Mouse (Mus musculus) limb, embryonic 14.5 days (tissue): Measurements from ENCODE around the gene Hps6. TPM values are rescaled to one million over a fixed set of nuclear protein-coding genes. Genes with fewer than 3 reads are reported as not detected.

Experiments used
- ATAC-seq: fragments of 200-750 bp; cut with Nextera tagmentation; 2 replicates; pipeline ENCODE4 v1.8.0; 2017; ENCODE audit warnings: low read depth, moderate number of reproducible peaks, moderate TSS enrichment; ENCODE audit not compliant: low FRiP score
- DNase-seq: peaks from one replicate; pipeline ENCODE4 v3.0.0-alpha.2; 2015; ENCODE audit warnings: low spot score
- H3K27ac ChIP-seq: fragments of 300-500 bp; sonication (generic); replicated peaks from 2 replicates; pipeline ENCODE4 v1.5.1; 2014; ENCODE audit warnings: low read depth, mild to moderate bottlenecking, low read length, moderate library complexity, mixed read lengths
- H3K27me3 ChIP-seq: fragments of 300-500 bp; sonication (generic); 2 replicates; pipeline ENCODE4 v1.6.1; 2014; ENCODE audit warnings: low read length, mixed read lengths; ENCODE audit not compliant: control insufficient read depth, insufficient read depth
- H3K36me3 ChIP-seq: fragments of 300-500 bp; sonication (generic); 2 replicates; pipeline ENCODE4 v1.6.1; 2014; ENCODE audit warnings: mild to moderate bottlenecking, low read length, moderate library complexity, mixed read lengths; ENCODE audit not compliant: control insufficient read depth, insufficient read depth
- H3K4me1 ChIP-seq: fragments of 300-500 bp; sonication (generic); 2 replicates; pipeline ENCODE4 v1.6.1; 2014; ENCODE audit warnings: antibody characterized with exemption, low read length, mixed read lengths; ENCODE audit not compliant: control insufficient read depth, insufficient read depth
- H3K4me2 ChIP-seq: fragments of 300-500 bp; sonication (generic); replicated peaks from 2 replicates; pipeline ENCODE4 v1.6.1; 2014; ENCODE audit warnings: low read depth, mild to moderate bottlenecking, low read length, moderate library complexity; ENCODE audit not compliant: severe bottlenecking
- H3K4me3 ChIP-seq: fragments of 300-500 bp; sonication (generic); replicated peaks from 2 replicates; pipeline ENCODE4 v1.5.1; 2014; ENCODE audit warnings: low read length
- H3K9ac ChIP-seq: fragments of 300-500 bp; sonication (generic); 2 replicates; pipeline ENCODE4 v1.6.1; 2014; ENCODE audit warnings: mild to moderate bottlenecking, low read depth, low read length, moderate library complexity; ENCODE audit not compliant: severe bottlenecking
- H3K9me3 ChIP-seq: fragments of 300-500 bp; sonication (generic); 2 replicates; pipeline ENCODE4 v1.6.1; 2016; ENCODE audit warnings: low read length; ENCODE audit not compliant: control insufficient read depth
- POLR2A ChIP-seq: fragments of 200-500 bp; IDR thresholded peaks from 2 replicates; pipeline ENCODE4 v1.8.0; 2012; ENCODE audit warnings: inconsistent platforms, mild to moderate bottlenecking, moderate library complexity, borderline replicate concordance; ENCODE audit not compliant: insufficient read depth, insufficient read length; ENCODE audit errors: extremely low read depth
- WGBS: fragments of 180-500 bp; shearing (Covaris S2); extraction: QIAGEN DNeasy Blood & Tissue Kit; methylation state at CpG from one replicate; pipeline ENCODE4 v1.1.7; 2014; 5-methylcytosine and 5-hydroxymethylcytosine counted together
- polyA plus RNA-seq, 2 experiments: library from polyadenylated mRNA; depleted of rRNA in 1 of 2; stranded (reverse) in 1 of 2; unstranded in 1 of 2; fragments of >200 nt; fragmentation: Nextera tagmentation in 1 of 2; extraction: Ambion mirVana in 1 of 2; gene quantifications; 2 replicates each; pipeline versions ENCODE4 v1.2.1 to v1.2.3; 2012 to 2014

Hps6 gene
- polyA plus RNA-seq, 2 experiments: 4.2 to 5.6 TPM

- H3K36me3 ChIP-seq: peaks cover 57% of the 10 kb centered on the region
- WGBS: 76% methylated on average over 13 of the region's 13 CpGs
These were observed 33.4 kb downstream of the Hps6 start for GRCm38 (mm10) chr19:46036477-46037242.

GRCm38 (mm10) chr19:46037243-46037924 lies 34.1 kb downstream of the Hps6 start:
- H3K4me2 ChIP-seq: peak overlapping the region; percentile 99
- no peaks in the 10 kb centered on the region for H3K27me3 ChIP-seq
- peak overlapping the region; percentile 92 for H3K9ac ChIP-seq
- peaks cover 50% of the 10 kb centered on the region for H3K36me3 ChIP-seq
- peaks cover 44% of the 10 kb centered on the region for H3K4me1 ChIP-seq
- H3K4me3 ChIP-seq: peak overlapping the region; percentile 84
- no peaks in the 10 kb centered on the region for H3K9me3 ChIP-seq
- no peak for TF ChIP-seq POLR2A
- ATAC-seq (no peak), DNase-seq (no peak)
- 36% methylated on average over 6 of the region's 6 CpGs for WGBS
- peak overlapping the region; percentile 43; the same call in 1 of the 2 replicates for H3K27ac ChIP-seq

More at GRCm38 (mm10) chr19:46036477-46037242, 33.4 kb downstream of the Hps6 start:
- ATAC-seq: no peak
- no peak overlapping the region for H3K27ac ChIP-seq
- peak overlapping the region; percentile 99 for H3K4me2 ChIP-seq
- peak overlapping the region; percentile 84 for H3K4me3 ChIP-seq
- H3K9me3 ChIP-seq: no peaks in the 10 kb centered on the region
- no peak for TF ChIP-seq POLR2A
- peaks cover 37% of the 10 kb centered on the region for H3K4me1 ChIP-seq
- H3K9ac ChIP-seq: peak overlapping the region; percentile 92; the same call in 1 of the 2 replicates
- DNase-seq: no peak
- H3K27me3 ChIP-seq: no peaks in the 10 kb centered on the region

- peak overlapping the region; percentile 84 for H3K4me3 ChIP-seq
- 11% methylated on average over 13 of the region's 13 CpGs for WGBS
- H3K9ac ChIP-seq: peak overlapping the region; percentile 92
- H3K4me1 ChIP-seq: peaks cover 52% of the 10 kb centered on the region
- TF ChIP-seq POLR2A: no peak
- peak overlapping the region; percentile 88 for H3K27ac ChIP-seq
- peaks cover 42% of the 10 kb centered on the region for H3K36me3 ChIP-seq
- no peaks in the 10 kb centered on the region for H3K9me3 ChIP-seq
- ATAC-seq: no peak
- H3K4me2 ChIP-seq: peak overlapping the region; percentile 99
- no peaks in the 10 kb centered on the region for H3K27me3 ChIP-seq
- no peak for DNase-seq
These were observed 34.9 kb downstream of the Hps6 start for GRCm38 (mm10) chr19:46037925-46038850.

GRCm38 (mm10) chr19:46038851-46039260 lies 35.5 kb downstream of the Hps6 start:
- peak overlapping the region; percentile 88 for H3K27ac ChIP-seq
- H3K9ac ChIP-seq: peak overlapping the region; percentile 92
- WGBS: 0% methylated on average over 16 of the region's 17 CpGs
- TF ChIP-seq POLR2A: no peak
- DNase-seq (no peak), ATAC-seq (peak; percentile 1; the same call in 1 of the 2 replicates)
- H3K27me3 ChIP-seq: no peaks in the 10 kb centered on the region
- H3K4me2 ChIP-seq: peak overlapping the region; percentile 99
- peak overlapping the region; percentile 84 for H3K4me3 ChIP-seq
- no peaks in the 10 kb centered on the region for H3K9me3 ChIP-seq
- peaks cover 35% of the 10 kb centered on the region for H3K36me3 ChIP-seq
- peaks cover 58% of the 10 kb centered on the region for H3K4me1 ChIP-seq
